Mouse (Mus musculus) adrenal gland, adult 2 months (tissue): ENCODE measurements around the gene Asphd2. TPM values are rescaled to one million over a fixed set of nuclear protein-coding genes. Genes with fewer than 3 reads are reported as not detected.

Experiments used
- DNase-seq: peaks from one replicate; pipeline ENCODE4 v3.0.0; 2021
- polyA plus RNA-seq: library from polyadenylated mRNA; depleted of rRNA; stranded (reverse); fragments of >200 nt; gene quantifications from 2 replicates; pipeline ENCODE4 v1.2.3, GENCODE M21; 2012
- total RNA-seq, 2 experiments: library from RNA; stranded (reverse); gene quantifications; 2 replicates each; pipeline ENCODE4 v1.2.3; 2021

Asphd2 gene
- total and polyA plus RNA-seq, 3 experiments: 2.1 to 6.5 (median 2.1) TPM

GRCm38 (mm10) chr5:112391002-112391401 is 3.7 kb downstream of the Asphd2 start:
- DNase-seq: no peak

GRCm38 (mm10) chr5:112389352-112389751 is 5.3 kb downstream of the Asphd2 start:
- DNase-seq: no peak

GRCm38 (mm10) chr5:112385973-112386372 is 8.7 kb downstream of the Asphd2 start:
- DNase-seq: no peak

- no peak for DNase-seq
These were observed 9.7 kb downstream of the Asphd2 start for GRCm38 (mm10) chr5:112384805-112385472.

GRCm38 (mm10) chr5:112382641-112383330 is 11.9 kb downstream of the Asphd2 start:
- DNase-seq: peak; percentile 84

- no peak for DNase-seq
These were observed 12.6 kb downstream of the Asphd2 start for GRCm38 (mm10) chr5:112382042-112382441.

GRCm38 (mm10) chr5:112381154-112381553 is 13.5 kb downstream of the Asphd2 start:
- DNase-seq: peak; percentile 65

GRCm38 (mm10) chr5:112378716-112379115 is 15.9 kb downstream of the Asphd2 start:
- peak; percentile 87 for DNase-seq

GRCm38 (mm10) chr5:112377380-112377779 is 17.3 kb downstream of the Asphd2 start:
- DNase-seq: no peak

- DNase-seq: no peak
These were observed 18.6 kb downstream of the Asphd2 start for GRCm38 (mm10) chr5:112376111-112376510.

GRCm38 (mm10) chr5:112371933-112372332 is 22.7 kb downstream of the Asphd2 start:
- no peak for DNase-seq

GRCm38 (mm10) chr5:112370236-112370813 is 24.3 kb downstream of the Asphd2 start:
- DNase-seq: no peak

- DNase-seq: no peak
These were observed 25.3 kb downstream of the Asphd2 start for GRCm38 (mm10) chr5:112369326-112369725.

GRCm38 (mm10) chr5:112368666-112369065 is 26.0 kb downstream of the Asphd2 start:
- no peak for DNase-seq

- DNase-seq: no peak
These were observed 26.7 kb downstream of the Asphd2 start for GRCm38 (mm10) chr5:112367929-112368328.

- no peak for DNase-seq
These were observed 27.3 kb downstream of the Asphd2 start for GRCm38 (mm10) chr5:112367338-112367737.

- no peak for DNase-seq
These were observed 27.8 kb downstream of the Asphd2 start for GRCm38 (mm10) chr5:112366879-112367278.

GRCm38 (mm10) chr5:112364184-112364797 is 30.4 kb downstream of the Asphd2 start:
- no peak for DNase-seq

- no peak for DNase-seq
These were observed 34.6 kb downstream of the Asphd2 start for GRCm38 (mm10) chr5:112360077-112360476.

GRCm38 (mm10) chr5:112359520-112359919 is 35.1 kb downstream of the Asphd2 start:
- no peak for DNase-seq

GRCm38 (mm10) chr5:112356322-112356721 is 38.3 kb downstream of the Asphd2 start:
- DNase-seq: peak; percentile 25

GRCm38 (mm10) chr5:112355910-112356309 is 38.8 kb downstream of the Asphd2 start, which contains the start of gene Gm6583:
Gm6583 (minus strand) TSS chr5:112356033.
- DNase-seq: no peak

GRCm38 (mm10) chr5:112355493-112355892 is 39.2 kb downstream of the Asphd2 start:
- DNase-seq: no peak
